Mouse (Mus musculus): ENCODE measurements around the gene Raet1e. TPM values are rescaled to one million over a fixed set of nuclear protein-coding genes. Genes with fewer than 3 reads are reported as not detected.
"Not testable (repeated sequence)": the region's sequence is repeated elsewhere in the genome, so short reads cannot be mapped to it uniquely, and the experiment has no call there.

The Raet1e gene
- polyA plus RNA-seq (2016; fragmentation: Nextera tagmentation; extraction: Ambion mirVana) = 9.6 and 12.1 TPM in 2 replicates

GRCm38 (mm10) chr10:22158310-22158999 lies at the start of gene Raet1e, which contains the start of gene H60b:
Raet1e (plus strand) TSS chr10:22158569.
H60b (plus strand) TSS chr10:22158586.
- under 1% methylated on average over 48 of the region's 48 CpGs for WGBS
- not testable (repeated sequence) for DNase-seq (ENCODE audit: low spot score); H3K9me3 ChIP-seq; H3K27ac ChIP-seq; H3K36me3 ChIP-seq
- Histone ChIP-seq H3K4me1 (peaks cover 11% of the 10 kb centered on the region), H3K27me3 (ENCODE audit: insufficient read depth, poor library complexity, severe bottlenecking) (peaks cover 90% of the 10 kb centered on the region), H3K4me3 (peak within 1 kb of the TSS; percentile 59)

GRCm38 (mm10) chr10:22140665-22141280 lies 17.6 kb upstream of the Raet1e start:
- H3K27me3 ChIP-seq (ENCODE audit: insufficient read depth, poor library complexity, severe bottlenecking) = no peaks in the 10 kb centered on the region
- peak; percentile 91 for DNase-seq (ENCODE audit: low spot score)
- H3K27ac ChIP-seq = peak overlapping the region; percentile 62; the same call in 1 of the 2 replicates
- under 1% methylated on average over 19 of the region's 19 CpGs for WGBS
- no peaks in the 10 kb centered on the region for H3K4me1 ChIP-seq
- H3K36me3 ChIP-seq = no peaks in the 10 kb centered on the region; the same call in 1 of the 2 replicates
- H3K4me3 ChIP-seq = peak overlapping the region; percentile 61
- H3K9me3 ChIP-seq = no peaks in the 10 kb centered on the region

GRCm38 (mm10) chr10:22142194-22142593 lies 16.2 kb upstream of the Raet1e start:
- peak; percentile 96 for DNase-seq (ENCODE audit: low spot score)
- H3K4me1 ChIP-seq; H3K4me3 ChIP-seq; H3K36me3 ChIP-seq; H3K27ac ChIP-seq; H3K9me3 ChIP-seq; H3K27me3 ChIP-seq (ENCODE audit: insufficient read depth, poor library complexity, severe bottlenecking): not testable (repeated sequence)
- 76% methylated on average over 1 of the region's 1 CpGs for WGBS

- whole genome bisulfite sequencing = 66% methylated on average over 5 of the region's 5 CpGs
- Histone ChIP-seq H3K4me3 (no peak overlapping the region), H3K4me1 (no peaks in the 10 kb centered on the region), H3K27ac (no peak overlapping the region), H3K36me3 (peaks cover 4% of the 10 kb centered on the region; the same call in 1 of the 2 replicates), H3K9me3 (no peaks in the 10 kb centered on the region), H3K27me3 (ENCODE audit: insufficient read depth, poor library complexity, severe bottlenecking) (no peaks in the 10 kb centered on the region)
- DNase-seq (ENCODE audit: low spot score) = no peak
Measured at GRCm38 (mm10) chr10:22142926-22143325, 15.4 kb upstream of the Raet1e start.

- under 1% methylated on average over 49 of the region's 50 CpGs for WGBS
- Histone ChIP-seq H3K4me3 (peak overlapping the region; percentile 77), H3K4me1 (peaks cover 12% of the 10 kb centered on the region), H3K36me3 (peaks cover 4% of the 10 kb centered on the region; the same call in 1 of the 2 replicates), H3K9me3 (no peaks in the 10 kb centered on the region), H3K27ac (peak overlapping the region; percentile 93), H3K27me3 (ENCODE audit: insufficient read depth, poor library complexity, severe bottlenecking) (peaks cover 31% of the 10 kb centered on the region)
- DNase-seq (ENCODE audit: low spot score) = peak; percentile 90
Measured at GRCm38 (mm10) chr10:22148441-22149072, 9.8 kb upstream of the Raet1e start.

GRCm38 (mm10) chr10:22149073-22149690 lies 9.2 kb upstream of the Raet1e start, which contains the start of gene E030030I06Rik:
E030030I06Rik (minus strand) TSS chr10:22149270.
- H3K4me1 ChIP-seq = peaks cover 12% of the 10 kb centered on the region
- peak within 1 kb of the TSS; percentile 93 for H3K27ac ChIP-seq
- H3K9me3 ChIP-seq = no peaks in the 10 kb centered on the region
- H3K36me3 ChIP-seq = peaks cover 4% of the 10 kb centered on the region; the same call in 1 of the 2 replicates
- under 1% methylated on average over 32 of the region's 37 CpGs for WGBS
- H3K27me3 ChIP-seq (ENCODE audit: insufficient read depth, poor library complexity, severe bottlenecking) = peaks cover 37% of the 10 kb centered on the region
- no peak for DNase-seq (ENCODE audit: low spot score)
- H3K4me3 ChIP-seq = peak within 1 kb of the TSS; percentile 77

GRCm38 (mm10) chr10:22149691-22150465 lies 8.5 kb upstream of the Raet1e start:
- no peaks in the 10 kb centered on the region for H3K9me3 ChIP-seq
- DNase-seq (ENCODE audit: low spot score) = no peak
- H3K4me3 ChIP-seq = peak overlapping the region; percentile 77
- peaks cover 44% of the 10 kb centered on the region for H3K27me3 ChIP-seq (ENCODE audit: insufficient read depth, poor library complexity, severe bottlenecking)
- H3K27ac ChIP-seq = peak overlapping the region; percentile 93; the same call in 1 of the 2 replicates
- H3K36me3 ChIP-seq = 0 out of 2 replicates have a peak, but pooled peaks cover 4% of the 10 kb centered on the region
- H3K4me1 ChIP-seq = peaks cover 12% of the 10 kb centered on the region
- under 1% methylated on average over 48 of the region's 50 CpGs for WGBS

GRCm38 (mm10) chr10:22150593-22150992 lies 7.8 kb upstream of the Raet1e start:
- no peak overlapping the region for H3K27ac ChIP-seq
- 0 out of 2 replicates have a peak, but pooled peaks cover 4% of the 10 kb centered on the region for H3K36me3 ChIP-seq
- under 1% methylated on average over 27 of the region's 27 CpGs for WGBS
- peaks cover 51% of the 10 kb centered on the region for H3K27me3 ChIP-seq (ENCODE audit: insufficient read depth, poor library complexity, severe bottlenecking)
- peaks cover 12% of the 10 kb centered on the region for H3K4me1 ChIP-seq
- no peaks in the 10 kb centered on the region for H3K9me3 ChIP-seq
- no peak for DNase-seq (ENCODE audit: low spot score)
- H3K4me3 ChIP-seq = peak overlapping the region; percentile 77

GRCm38 (mm10) chr10:22151056-22151862 lies 7.1 kb upstream of the Raet1e start:
- Histone ChIP-seq H3K4me1 (peaks cover 12% of the 10 kb centered on the region), H3K27me3 (ENCODE audit: insufficient read depth, poor library complexity, severe bottlenecking) (peaks cover 58% of the 10 kb centered on the region), H3K4me3 (peak overlapping the region; percentile 77)
- WGBS = 1% methylated on average over 55 of the region's 55 CpGs
- not testable (repeated sequence) for H3K36me3 ChIP-seq; DNase-seq (ENCODE audit: low spot score); H3K9me3 ChIP-seq; H3K27ac ChIP-seq

GRCm38 (mm10) chr10:22151863-22152640 lies 6.3 kb upstream of the Raet1e start:
- H3K9me3 ChIP-seq = not testable (repeated sequence)

More at GRCm38 (mm10) chr10:22151863-22152640, 6.3 kb upstream of the Raet1e start:
- not testable (repeated sequence) for H3K4me3 ChIP-seq; H3K27ac ChIP-seq; DNase-seq (ENCODE audit: low spot score); H3K36me3 ChIP-seq
- peaks cover 12% of the 10 kb centered on the region for H3K4me1 ChIP-seq
- peaks cover 66% of the 10 kb centered on the region for H3K27me3 ChIP-seq (ENCODE audit: insufficient read depth, poor library complexity, severe bottlenecking)
- WGBS = 3% methylated on average over 11 of the region's 11 CpGs

All from heart, embryonic 10.5 days (tissue).